Mouse (Mus musculus) ZHBTc4 (cell line): ENCODE results near the gene Crygd.
A peak's percentile ranks its signal among the peaks of the same experiment; 100 is the strongest.
"Not testable (repeated sequence)": the region's sequence is repeated elsewhere in the genome, so short reads cannot be mapped to it uniquely, and the experiment has no call there.

ENCODE experiments used
- DNase-seq: peaks from one replicate; pipeline ENCODE4 v3.0.0-alpha.2; 2011; ENCODE audit warnings: low read depth, low spot score

Crygd gene

GRCm38 (mm10) chr1:65063352-65063751 is at the start of gene Crygd:
Crygd (minus strand) TSS chr1:65063452.
- no peak for DNase-seq

GRCm38 (mm10) chr1:65112807-65113196 is 49.5 kb upstream of the Crygd start:
- DNase-seq, result no peak

GRCm38 (mm10) chr1:65112031-65112806 is 49.0 kb upstream of the Crygd start:
- DNase-seq, result peak; percentile 92

GRCm38 (mm10) chr1:65109756-65110435 is 46.6 kb upstream of the Crygd start:
- peak; percentile 86 for DNase-seq

- DNase-seq, result no peak
These were observed 45.9 kb upstream of the Crygd start for GRCm38 (mm10) chr1:65109196-65109595.

GRCm38 (mm10) chr1:65107654-65108279 is 44.5 kb upstream of the Crygd start:
- no peak for DNase-seq

- DNase-seq, result peak; percentile 26
These were observed 40.0 kb upstream of the Crygd start, which contains the start of gene Cryga for GRCm38 (mm10) chr1:65103273-65103672. Cryga (minus strand) TSS chr1:65103373.

GRCm38 (mm10) chr1:65096953-65097352 is 33.7 kb upstream of the Crygd start:
- DNase-seq, result no peak

GRCm38 (mm10) chr1:65091566-65091965 is 28.3 kb upstream of the Crygd start:
- no peak for DNase-seq

- DNase-seq, result no peak
These were observed 27.1 kb upstream of the Crygd start for GRCm38 (mm10) chr1:65090370-65090769.

GRCm38 (mm10) chr1:65088567-65089356 is 25.5 kb upstream of the Crygd start:
- DNase-seq, result no peak

GRCm38 (mm10) chr1:65082188-65082587 is 18.9 kb upstream of the Crygd start, which contains the start of gene Crygb:
Crygb (minus strand) TSS chr1:65082288.
- no peak for DNase-seq

- DNase-seq, result peak; percentile 35
These were observed 12.4 kb upstream of the Crygd start for GRCm38 (mm10) chr1:65075607-65076006.

- DNase-seq, result no peak
These were observed 10.3 kb upstream of the Crygd start, which contains the start of gene Crygc for GRCm38 (mm10) chr1:65073589-65073988. Crygc (minus strand) TSS chr1:65073689.

- DNase-seq, result peak; percentile 77
These were observed 4.6 kb upstream of the Crygd start for GRCm38 (mm10) chr1:65067842-65068241.

- DNase-seq, result no peak
These were observed 949 bp upstream of the Crygd start for GRCm38 (mm10) chr1:65064201-65064600.

GRCm38 (mm10) chr1:65052140-65052539 is 11.1 kb downstream of the Crygd start:
- DNase-seq, result peak; percentile 53

- DNase-seq, result peak; percentile 55
These were observed 11.6 kb downstream of the Crygd start for GRCm38 (mm10) chr1:65051696-65052095.

GRCm38 (mm10) chr1:65050952-65051351 is 12.3 kb downstream of the Crygd start, which contains the start of gene Cryge:
Cryge (minus strand) TSS chr1:65051149.
- DNase-seq, result not testable (repeated sequence)

- DNase-seq, result peak; percentile 52
These were observed 14.5 kb downstream of the Crygd start for GRCm38 (mm10) chr1:65048781-65049180.

- peak; percentile 47 for DNase-seq
These were observed 16.7 kb downstream of the Crygd start for GRCm38 (mm10) chr1:65046401-65047109.
